Mouse (Mus musculus): ENCODE measurements around the gene Cbx7.
"Not testable (repeated sequence)": the region's sequence is repeated elsewhere in the genome, so short reads cannot be mapped to it uniquely, and the experiment has no call there.

The Cbx7 gene

DNA sequence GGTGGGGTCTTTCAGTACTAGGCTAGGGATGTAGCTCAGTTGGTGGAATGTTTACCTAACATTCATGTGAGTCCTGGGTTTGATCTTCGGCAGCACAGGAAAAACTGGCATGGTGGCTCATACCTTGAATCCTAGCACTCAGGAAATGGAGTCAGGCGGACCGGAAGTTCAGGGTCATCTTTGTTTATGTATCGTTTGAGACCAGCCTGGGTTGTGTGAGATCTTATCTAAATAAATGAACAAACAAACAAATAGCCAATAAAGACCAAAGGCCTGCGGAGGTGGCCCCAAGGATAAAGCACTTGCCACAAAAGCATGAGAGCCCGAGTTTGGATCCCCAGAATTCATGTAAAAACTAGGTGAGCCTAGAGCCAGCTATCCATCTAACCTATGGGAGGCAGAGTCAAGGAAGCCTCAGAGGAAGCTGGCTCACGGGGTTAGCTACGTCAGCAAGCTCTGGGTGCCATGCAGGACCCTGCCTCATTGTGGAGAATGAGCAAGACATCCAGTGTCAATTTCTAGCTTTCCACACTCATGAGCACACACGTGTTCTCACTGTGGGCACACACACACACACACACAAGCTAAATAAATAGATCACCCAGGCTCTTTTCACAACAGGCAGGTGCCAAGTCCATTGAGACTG, 74.7 kb downstream of the Cbx7 start:
- no peak for DNase-seq (ENCODE audit: extremely low spot score, low read depth, low spot score)

DNA sequence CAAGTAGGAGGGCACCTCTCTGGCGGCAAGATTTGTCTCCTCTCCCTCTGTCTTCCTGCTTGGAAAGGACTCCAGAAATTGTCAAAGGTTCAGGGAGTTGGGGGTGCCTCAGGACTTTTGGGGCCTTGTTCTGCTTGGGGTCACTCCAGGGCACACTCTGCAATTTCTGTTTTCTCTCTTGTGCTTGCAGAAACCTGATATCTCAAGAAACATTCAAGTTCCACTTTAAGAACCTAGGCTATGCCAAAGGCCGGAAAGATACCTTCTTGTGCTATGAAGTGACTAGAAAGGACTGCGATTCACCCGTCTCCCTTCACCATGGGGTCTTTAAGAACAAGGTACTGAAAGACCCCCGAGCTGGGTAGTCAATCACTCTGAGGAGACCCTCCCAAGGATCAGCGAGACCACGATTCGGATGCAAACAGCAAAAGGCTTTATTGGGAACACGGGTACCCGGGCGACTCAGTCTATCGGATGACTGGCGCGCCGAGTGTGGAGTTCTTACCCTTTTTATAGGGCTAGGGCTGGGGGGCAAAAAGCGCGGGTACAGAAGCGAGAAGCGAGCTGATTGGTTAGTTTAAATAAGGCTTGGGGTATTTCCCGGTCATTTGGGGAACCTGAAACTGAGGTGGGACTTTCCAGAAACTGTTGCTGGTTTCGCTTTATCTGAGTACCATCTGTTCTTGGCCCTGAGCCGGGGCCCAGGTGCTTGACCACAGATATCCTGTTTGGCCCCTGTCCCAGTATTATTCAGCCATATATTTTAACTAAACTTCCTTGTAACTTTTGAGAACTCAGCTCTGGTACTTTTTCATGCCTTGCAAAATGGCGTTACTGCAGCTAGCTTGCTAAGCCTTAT, 75.5 kb downstream of the Cbx7 start:
- not testable (repeated sequence) for DNase-seq (ENCODE audit: extremely low spot score, low read depth, low spot score)

DNA sequence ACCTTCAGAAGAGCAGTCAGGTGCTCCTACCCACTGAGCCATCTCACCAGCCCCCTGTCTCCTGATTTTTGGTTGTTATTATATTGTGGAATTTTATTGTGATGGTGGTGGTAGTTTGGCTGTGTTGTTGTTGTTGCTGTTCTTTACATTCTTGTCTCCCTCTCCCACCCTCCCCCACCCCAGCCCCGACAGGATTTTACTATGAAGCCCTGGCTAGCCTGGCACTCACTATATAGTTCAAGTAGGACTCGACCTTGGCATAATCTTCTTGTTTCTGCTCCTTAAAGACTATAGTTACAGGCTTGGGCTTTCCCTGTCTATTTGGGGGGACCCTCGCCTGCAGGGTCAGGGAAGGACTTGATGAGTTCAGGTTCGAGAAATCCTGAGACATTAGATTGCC, 76.6 kb downstream of the Cbx7 start:
- no peak for DNase-seq (ENCODE audit: extremely low spot score, low read depth, low spot score)

DNA sequence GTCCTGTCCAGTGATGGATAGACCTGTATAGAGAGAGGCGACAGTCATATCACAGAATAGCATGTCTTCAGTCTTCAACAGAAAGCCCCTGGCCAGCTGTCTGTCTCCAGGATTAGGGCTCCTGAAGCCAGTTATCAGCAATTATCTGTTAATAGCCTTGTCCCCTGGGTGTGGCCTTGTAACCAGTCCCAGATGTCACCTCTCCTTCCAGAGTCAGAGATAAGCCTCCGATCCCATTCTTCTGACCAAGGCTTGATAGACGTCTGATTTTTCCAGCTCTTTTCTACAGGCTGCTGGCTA, 77.1 kb downstream of the Cbx7 start:
- no peak for DNase-seq (ENCODE audit: extremely low spot score, low read depth, low spot score)

DNA sequence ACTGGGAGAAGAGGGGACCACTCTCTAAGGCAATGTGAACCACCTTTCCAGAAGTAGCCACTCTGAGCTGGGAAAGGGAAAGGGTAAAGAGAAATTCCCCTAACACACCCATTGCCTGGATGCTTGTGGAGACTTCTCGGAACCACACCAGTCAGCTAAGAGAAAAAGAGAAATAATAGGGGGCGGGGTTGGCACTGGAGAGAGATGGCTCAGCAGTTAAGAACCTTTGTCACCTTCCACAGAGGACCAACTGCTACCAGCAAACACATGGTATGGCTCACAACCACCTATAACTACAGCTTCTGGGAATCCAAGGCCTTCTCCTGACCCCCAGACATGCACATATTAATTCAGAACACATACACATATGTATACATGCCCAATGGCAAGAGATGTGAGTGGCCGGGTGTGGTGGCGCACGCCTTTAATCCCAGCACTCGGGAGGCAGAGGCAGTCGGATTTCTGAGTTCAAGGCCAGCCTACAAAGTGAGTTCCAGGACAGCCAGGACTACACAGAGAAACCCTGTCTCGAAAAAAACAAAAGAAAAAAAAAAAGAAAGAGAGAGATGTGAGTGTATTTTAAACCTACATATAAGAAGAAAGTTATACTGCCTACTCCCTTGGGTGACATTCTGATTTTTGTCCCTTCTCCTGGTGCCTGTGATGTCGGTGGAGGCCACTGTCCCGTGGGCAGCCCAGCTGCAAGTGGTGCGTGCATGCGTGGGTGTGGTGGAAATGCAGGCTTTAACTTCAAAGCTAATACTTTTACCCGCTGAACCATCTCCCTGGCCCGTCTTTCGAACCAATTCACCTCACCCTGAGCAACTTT, 77.7 kb downstream of the Cbx7 start:
- no peak for DNase-seq (ENCODE audit: extremely low spot score, low read depth, low spot score)

DNA sequence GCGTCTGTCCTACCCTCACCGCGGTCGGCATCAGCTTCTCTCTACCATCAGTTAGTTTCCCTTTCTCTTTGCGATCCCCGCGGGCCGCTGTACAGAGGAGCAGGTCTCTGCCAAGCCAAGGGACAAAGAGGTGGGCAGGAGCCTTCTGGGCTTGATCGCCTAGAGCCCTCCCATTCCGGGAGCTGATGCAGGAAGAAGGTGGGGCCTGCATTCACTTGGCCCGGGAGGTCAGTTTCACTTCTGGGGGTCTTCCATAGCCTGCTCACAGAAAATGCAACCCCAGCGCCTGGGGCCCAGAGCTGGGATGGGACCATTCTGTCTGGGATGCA, 78.7 kb downstream of the Cbx7 start:
- no peak for DNase-seq (ENCODE audit: extremely low spot score, low read depth, low spot score)

DNA sequence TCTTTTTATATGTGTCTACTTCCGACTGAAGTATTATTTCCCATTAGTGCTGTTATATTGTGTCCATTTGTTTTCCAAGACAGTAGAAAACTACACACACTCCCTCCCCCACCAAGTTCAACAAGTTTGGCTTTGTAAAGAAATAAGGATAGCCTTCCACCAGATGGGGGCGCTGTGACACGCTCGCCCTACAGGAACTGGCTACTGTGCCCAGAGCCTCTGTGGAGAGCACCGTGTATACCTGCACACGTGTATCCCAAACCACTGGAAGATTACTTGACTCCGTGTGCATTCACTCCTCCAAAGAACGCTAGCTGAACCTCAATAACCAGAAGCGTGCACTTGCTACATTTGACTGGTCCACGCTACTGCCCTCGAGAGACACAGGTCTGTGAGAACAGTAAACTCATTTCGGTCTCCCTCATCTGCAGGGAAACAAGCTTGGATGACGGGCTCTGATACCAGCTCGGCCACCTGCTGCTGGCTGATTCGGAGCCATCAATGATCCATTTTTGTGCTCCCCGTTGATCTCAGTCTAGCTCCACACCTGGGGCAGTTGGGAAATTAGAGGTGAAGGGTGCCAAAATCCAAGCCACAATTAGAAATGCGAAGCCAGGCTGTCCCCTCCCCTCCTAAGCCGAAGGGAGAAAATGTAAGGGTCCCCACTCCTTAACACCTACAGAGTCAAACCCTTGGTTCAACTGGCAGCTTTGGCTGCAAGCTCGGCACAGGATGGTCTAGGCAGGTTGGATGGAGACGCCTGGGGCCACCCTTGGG, 79.3 kb downstream of the Cbx7 start, which contains the start of gene Apobec3:
Gene Apobec3 (plus strand): TSS at position 224 of the 777 bp plus-strand sequence.
- peak; percentile 22 for DNase-seq (ENCODE audit: extremely low spot score, low read depth, low spot score)

DNA sequence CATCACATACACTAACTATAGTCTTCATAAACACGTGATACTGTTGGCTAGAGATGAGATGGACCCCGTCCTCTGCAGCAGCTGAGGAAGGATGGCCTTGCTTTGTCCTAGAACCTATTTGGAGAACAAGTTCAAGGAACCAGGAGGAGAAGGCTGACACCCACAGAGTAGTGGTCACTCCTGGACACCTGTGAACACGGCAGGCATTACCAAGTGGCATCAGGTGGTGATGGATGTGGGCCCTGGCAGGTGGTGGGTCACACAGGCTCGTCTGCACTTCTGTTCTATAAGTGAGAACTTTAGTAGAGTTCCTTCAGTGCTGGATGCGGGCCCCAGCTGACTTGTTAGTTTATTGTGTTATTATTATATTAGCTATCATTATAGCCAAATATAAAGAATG, 86.1 kb downstream of the Cbx7 start:
- DNase-seq (ENCODE audit: extremely low spot score, low read depth, low spot score), result no peak

DNA sequence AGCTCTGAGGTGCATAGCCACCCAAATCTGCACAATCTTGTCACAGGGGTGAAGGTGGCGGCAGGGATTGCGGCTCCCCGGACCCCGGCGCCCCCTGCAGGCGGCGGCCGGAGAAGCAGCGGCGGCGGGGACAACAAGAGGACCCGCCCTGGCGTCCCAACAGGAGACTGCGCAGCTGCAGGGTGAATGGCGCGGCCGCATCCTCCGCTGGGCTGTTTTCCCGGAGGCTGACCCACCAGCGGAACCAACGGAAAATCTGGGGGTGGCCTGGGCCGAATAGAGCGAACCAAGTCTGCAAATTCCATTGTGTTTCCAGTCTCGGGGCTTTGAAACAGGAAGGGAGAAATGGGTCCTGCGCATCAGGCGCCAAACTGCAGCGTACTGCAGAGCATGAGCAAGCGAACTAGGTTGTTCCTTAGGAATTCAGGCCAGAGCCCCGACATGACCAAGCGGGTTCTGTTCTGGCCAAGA, 87.5 kb downstream of the Cbx7 start:
- DNase-seq (ENCODE audit: extremely low spot score, low read depth, low spot score), result no peak

DNA sequence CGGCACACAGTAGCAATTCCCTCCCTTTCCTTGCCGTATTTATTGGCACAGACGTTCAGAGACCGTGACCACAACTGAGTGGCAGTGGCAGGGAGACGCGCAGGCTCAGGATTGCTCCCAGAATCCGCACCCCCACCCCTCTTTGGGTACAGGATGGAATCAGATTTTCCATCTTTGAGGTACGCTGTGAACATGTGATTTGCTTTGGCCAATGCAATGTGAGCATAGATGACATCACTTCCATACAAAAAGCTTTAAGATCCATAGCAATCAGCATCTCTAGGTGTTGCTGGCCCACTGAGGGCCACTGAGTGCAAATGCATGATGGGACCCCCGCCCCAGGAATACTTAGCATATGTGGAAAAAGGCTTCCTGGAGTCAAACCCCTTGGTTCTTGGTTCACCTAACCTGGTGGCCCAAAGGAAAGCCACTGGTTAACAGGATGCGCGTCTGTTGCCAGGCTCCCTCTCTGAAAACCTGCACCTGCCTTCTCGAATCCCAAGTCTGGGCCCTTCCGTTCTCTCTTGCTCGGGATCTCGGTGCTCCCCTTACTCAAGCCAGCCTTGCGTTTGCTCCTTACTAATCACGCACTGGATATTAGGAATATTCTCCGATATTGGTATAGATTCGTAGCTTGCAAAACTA, 88.2 kb downstream of the Cbx7 start:
- DNase-seq (ENCODE audit: extremely low spot score, low read depth, low spot score), result no peak

DNA sequence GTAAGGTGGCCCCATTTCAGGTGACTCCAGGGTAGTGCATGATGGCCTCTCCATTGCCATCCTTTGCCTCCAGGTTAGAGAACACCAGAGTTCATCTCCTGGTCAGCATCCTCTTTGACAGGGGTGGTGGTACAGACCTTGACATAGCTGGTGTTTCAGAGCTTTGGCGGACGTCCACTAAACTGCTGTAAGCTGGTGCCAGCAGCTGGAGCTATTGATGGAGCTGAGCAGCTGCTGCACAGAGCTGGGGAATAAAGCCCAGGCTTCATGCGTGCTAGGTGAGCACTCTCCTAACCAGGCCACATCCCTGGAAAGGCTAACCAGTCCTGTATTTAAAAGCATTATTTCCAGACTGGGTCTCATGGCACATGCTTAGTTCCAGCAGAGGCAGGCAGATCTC, 90.4 kb downstream of the Cbx7 start:
- no peak for DNase-seq (ENCODE audit: extremely low spot score, low read depth, low spot score)

DNA sequence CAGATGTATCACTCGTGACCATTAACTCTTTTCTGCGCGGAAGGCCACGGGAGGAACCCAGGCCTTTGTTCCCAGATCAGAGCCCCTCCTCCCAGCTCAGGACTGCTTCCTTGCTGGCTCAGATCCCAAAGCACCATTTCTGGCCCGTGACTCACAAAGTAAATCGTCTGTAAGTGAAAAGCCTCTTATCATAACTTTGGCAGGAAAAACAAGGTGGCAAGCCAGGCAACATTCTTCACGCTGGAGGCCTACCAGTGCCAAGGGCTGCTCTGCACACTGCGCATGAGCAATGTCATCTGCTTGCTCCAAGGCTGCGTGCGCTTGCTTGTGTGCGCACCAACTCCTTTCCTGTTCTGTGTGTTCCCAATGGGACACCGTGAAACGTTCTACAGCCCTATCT, 91.6 kb downstream of the Cbx7 start:
- DNase-seq (ENCODE audit: extremely low spot score, low read depth, low spot score), result no peak

DNA sequence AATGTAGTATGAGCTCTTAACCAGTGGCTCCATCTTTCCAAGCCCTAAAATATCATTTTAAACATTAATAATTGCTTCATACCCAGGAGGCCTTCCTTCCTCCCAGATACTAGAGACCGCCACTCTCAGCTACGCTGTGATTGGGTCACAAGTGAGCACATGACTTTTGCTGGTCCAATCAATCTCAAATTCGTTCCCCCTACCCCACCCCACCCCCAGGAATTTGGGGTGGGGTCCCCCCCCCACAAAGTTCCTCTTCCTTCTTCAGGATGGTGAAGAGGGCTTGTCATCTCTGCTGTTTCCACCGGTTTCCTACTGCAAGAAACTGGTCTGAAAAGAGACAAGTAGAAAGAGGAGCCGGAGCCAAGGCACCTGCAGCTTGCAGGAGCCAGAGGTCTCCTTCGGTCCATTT, 92.2 kb downstream of the Cbx7 start:
- DNase-seq (ENCODE audit: extremely low spot score, low read depth, low spot score), result no peak

DNA sequence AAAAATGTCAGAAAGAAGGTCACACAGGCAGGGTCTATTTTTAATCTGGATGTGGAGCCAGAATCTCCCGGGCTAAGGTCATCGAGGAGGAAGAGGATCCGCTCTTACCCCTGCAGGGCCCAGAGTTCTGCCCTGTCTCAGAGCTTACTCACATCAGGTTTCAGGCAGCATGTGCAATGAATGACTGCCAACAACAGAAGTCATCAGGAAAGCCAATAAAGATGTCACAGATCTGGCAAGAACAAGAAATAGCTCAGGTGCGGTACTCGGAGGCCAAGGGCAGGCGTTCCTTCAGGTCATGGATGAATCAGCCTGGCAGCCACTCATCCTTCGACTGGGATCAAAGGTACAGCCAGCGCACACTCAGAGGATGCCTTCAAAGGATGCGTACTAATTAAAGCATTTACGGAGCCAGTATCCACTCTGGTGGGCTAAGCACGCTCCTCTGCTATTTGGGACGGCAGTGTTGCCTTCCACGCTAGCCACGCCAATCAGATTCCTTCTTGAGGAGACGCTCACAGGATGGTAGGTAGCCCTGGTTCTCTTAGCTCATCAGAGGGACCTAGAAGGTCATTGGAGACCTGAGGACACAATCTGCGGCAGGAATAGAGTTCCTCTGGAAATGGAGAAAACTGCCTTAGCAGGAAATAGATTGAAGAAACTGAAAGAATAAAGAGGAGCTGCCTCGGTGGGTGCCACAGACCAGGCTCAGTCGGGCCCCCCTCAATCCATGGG, 95.5 kb downstream of the Cbx7 start:
- no peak for DNase-seq (ENCODE audit: extremely low spot score, low read depth, low spot score)

DNA sequence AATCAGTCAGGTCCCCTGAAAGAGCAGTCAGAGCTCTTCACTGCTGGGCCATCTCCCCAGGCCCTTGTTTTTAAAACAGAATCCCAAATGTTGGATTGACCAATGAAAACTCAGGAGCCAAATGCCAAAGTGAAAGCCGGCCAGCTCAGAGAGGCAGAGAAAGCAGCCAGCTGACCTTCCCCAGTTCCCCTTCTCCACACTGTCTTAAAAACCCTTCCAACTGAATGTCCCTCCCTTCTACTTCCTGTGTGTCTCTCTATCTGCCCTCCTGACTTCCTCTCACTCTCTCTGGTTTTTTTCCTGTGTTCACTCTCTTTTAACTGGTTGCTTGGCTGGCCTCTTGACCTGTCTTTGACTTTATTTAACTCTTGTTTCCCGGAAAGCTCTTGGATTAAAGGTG, 96.9 kb downstream of the Cbx7 start:
- no peak for DNase-seq (ENCODE audit: extremely low spot score, low read depth, low spot score)

DNA sequence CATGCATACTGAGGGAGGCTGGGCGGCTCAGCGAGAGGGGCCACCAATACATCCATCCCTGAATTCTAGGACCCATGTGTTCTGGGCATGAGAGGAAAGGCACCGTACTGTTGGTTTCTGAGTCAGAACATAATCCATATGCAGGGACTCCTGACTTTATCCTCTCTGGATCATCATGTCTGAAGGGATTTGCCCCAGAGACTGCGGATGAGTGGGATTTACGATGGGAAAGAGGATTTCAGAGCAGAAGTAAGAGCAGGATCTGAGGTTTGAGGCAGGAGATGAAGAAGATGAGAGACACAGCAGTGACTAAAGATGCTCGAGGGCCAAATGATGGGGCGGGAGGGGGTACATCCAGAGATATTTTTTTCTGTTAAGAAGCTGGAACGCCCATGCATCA, 97.4 kb downstream of the Cbx7 start:
- no peak for DNase-seq (ENCODE audit: extremely low spot score, low read depth, low spot score)

DNA sequence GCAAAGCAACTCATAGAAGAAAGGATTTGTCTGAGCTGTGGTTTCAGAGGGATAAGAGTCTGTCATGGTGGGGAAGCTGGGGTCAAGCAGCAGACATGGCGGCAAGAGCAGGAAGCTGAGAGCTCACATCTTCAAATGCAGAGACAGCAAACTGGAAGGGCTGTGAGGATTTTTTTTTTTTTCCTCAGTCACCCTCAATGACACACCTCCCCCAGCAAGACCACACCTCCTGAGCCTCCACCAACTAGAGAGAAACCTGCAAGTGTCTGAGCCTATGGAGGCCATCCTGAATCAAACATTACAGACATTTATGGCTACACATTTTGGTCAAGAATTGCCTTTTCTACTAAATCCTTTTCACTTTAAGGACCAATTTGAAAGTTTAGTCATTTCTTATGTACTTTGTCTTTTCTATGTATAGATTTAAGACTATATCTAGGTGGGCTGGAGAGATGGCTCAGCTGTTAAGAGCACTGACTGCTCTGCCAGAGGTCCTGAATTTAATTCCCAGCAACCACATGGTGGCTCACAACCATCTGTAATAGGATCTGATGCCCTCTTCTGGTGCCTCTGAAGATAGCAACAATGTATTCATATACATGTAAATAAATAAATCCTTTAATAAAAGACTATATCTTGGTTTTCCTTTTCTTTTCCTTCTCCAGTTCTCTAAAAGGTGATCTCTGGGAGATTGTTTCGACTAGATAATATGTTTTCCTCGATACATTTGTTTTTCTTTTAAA, 103.5 kb downstream of the Cbx7 start:
- no peak for DNase-seq (ENCODE audit: extremely low spot score, low read depth, low spot score)
